ENCODE assay signal across 12 mouse cellular contexts in the genomic region with DNA sequence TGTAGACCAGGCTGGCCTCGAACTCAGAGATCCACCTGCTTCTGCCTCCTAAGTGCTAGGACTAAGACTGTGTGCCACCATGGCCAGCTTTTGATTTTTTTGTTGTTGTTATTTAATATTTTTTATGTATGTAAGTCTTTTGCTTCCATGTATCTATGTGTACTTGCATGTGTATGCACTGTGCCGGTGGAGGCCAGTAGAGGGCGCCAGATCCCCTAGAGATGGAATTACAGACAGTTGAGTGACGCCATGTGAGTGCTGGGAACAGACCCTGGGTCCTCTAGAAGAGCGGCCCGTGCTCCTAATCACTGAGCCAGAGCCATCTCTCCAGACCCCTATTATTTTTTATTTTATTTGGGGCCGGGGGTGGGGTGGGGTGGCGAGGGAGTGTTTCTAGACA. TPM values are rescaled to one million over a fixed set of nuclear protein-coding genes. Genes with fewer than 3 reads are reported as not detected.
DNase-seq lines count a peak whose midpoint lies in the region; ATAC-seq and TF ChIP-seq lines count a peak whose summit lies in the region.
"Had no signal": no experiment of that assay in that cellular context is flagged by ENCODE, and none has a peak within 500 bp of the region (broad histone marks: within the 10 kb centered on the region; RNA-seq: fewer than 3 reads in every experiment).

No protein-coding gene starts in this region.

- no peak overlapping the region for H3K4me2 ChIP-seq in kidney, postnatal 0 days (ENCODE audit: low read length)
- H3K4me2 ChIP-seq: kidney, embryonic 15.5 days had no signal

- TF ChIP-seq EP300 in MEL (IDR thresholded peaks at IDR 0.05; ENCODE audit: low read depth in 1 of 2, low read length in 2 of 2), result no peak

- TF ChIP-seq POLR2A in MEL (IDR thresholded peaks at IDR 0.05; ENCODE audit: control insufficient read depth in 1 of 2, insufficient read depth in 1 of 2, low read depth in 1 of 2, low read length in 2 of 2, poor library complexity in 1 of 2), result no peak

- H3K27me3 ChIP-seq in kidney, postnatal 0 days (ENCODE audit: insufficient read depth, low read length), result no peaks in the 10 kb centered on the region
- H3K27me3 ChIP-seq in MEL (ENCODE audit: control insufficient read depth in 1 of 2, insufficient read depth in 2 of 2, low read length in 2 of 2), result no peaks in the 10 kb centered on the region
- H3K27me3 ChIP-seq: kidney, embryonic 15.5 days had no signal

- 92% methylated on average over 8 of the region's 8 CpGs for WGBS in kidney, postnatal 0 days

- H3K9ac ChIP-seq in kidney, postnatal 0 days (ENCODE audit: low read depth, low read length), result no peak overlapping the region
- no peak overlapping the region for H3K9ac ChIP-seq in MEL (ENCODE audit: control insufficient read depth, low read depth, low read length, poor library complexity, severe bottlenecking)
- H3K9ac ChIP-seq: kidney, embryonic 15.5 days had no signal

- peaks cover 39% of the 10 kb centered on the region for H3K36me3 ChIP-seq in kidney, postnatal 0 days (ENCODE audit: insufficient read depth, low read length)
- peaks cover 0 to 2% of the 10 kb centered on the region in 2 experiments; a peak in 2 of 4 replicates for H3K36me3 ChIP-seq in MEL (ENCODE audit: control insufficient read depth in 1 of 2, insufficient read depth in 2 of 2, low read length in 2 of 2)

- H3K9me3 ChIP-seq in kidney, postnatal 0 days (replicated peaks; ENCODE audit: low read length), result no peaks in the 10 kb centered on the region
- no peaks in the 10 kb centered on the region for H3K9me3 ChIP-seq in MEL (replicated peaks; ENCODE audit: insufficient read depth, low read length)
- H3K9me3 ChIP-seq: kidney, embryonic 15.5 days had no signal

- no peak overlapping the region for H3K4me3 ChIP-seq in kidney, postnatal 0 days (replicated peaks; ENCODE audit: low read depth, low read length)
- H3K4me3 ChIP-seq in MEL (ENCODE audit: control insufficient read depth in 1 of 2, insufficient read depth in 1 of 2, low read depth in 2 of 2, low read length in 2 of 2), result no peak overlapping the region
- H3K4me3 ChIP-seq: kidney, embryonic 15.5 days had no signal

- H3K27ac ChIP-seq in kidney, postnatal 0 days, result no peak overlapping the region
- H3K27ac ChIP-seq in MEL (ENCODE audit: control insufficient read depth, low read depth, low read length), result no peak overlapping the region
- H3K27ac ChIP-seq: kidney, embryonic 15.5 days had no signal

- DNase-seq in kidney, postnatal 0 days (ENCODE audit: low spot score), result no peak
- no peak for DNase-seq in kidney, adult 18-20 months
- DNase-seq in A20 (ENCODE audit: low read depth, low spot score), result peak; percentile 31
- peak; percentile 66 for DNase-seq in MEL (ENCODE audit: low read depth, low spot score)
- peak; percentile 60 for DNase-seq in naive thymus-derived CD4-positive, alpha-beta T cell, adult 2 months (ENCODE audit: low read depth)
- DNase-seq in right cerebral cortex, adult 18-20 months, result no peak
- DNase-seq in adrenal gland, postnatal 36 days, result no peak
- DNase-seq: heart, postnatal 36 days; lung, adult 18-20 months; midbrain, embryonic 14.5 days had no signal

- peaks cover 9% of the 10 kb centered on the region for H3K4me1 ChIP-seq in kidney, postnatal 0 days (replicated peaks; ENCODE audit: insufficient read depth, low read length)
- H3K4me1 ChIP-seq in MEL (ENCODE audit: control insufficient read depth in 1 of 2, insufficient read depth in 2 of 2, low read length in 2 of 2), result peaks cover 0 to 7% of the 10 kb centered on the region in 2 experiments; a peak in 2 of 4 replicates

- peak; percentile 31 for TF ChIP-seq RAD21 in MEL (IDR thresholded peaks at IDR 0.05; ENCODE audit: low read depth, low read length)

- H3K79me2 ChIP-seq in MEL (ENCODE audit: control insufficient read depth, insufficient read depth, low read length, poor library complexity), result peaks cover 5% of the 10 kb centered on the region; the same call in 1 of the 2 replicates

- TF ChIP-seq CTCF in kidney, postnatal 0 days (IDR thresholded peaks at IDR 0.05; ENCODE audit: low read depth), result peak; percentile 49
- TF ChIP-seq CTCF in MEL (IDR thresholded peaks at IDR 0.05 in 2 of 3, conservative IDR thresholded peaks at IDR 0.05 in 1 of 3; ENCODE audit: control insufficient read depth in 1 of 3, insufficient read depth in 1 of 3, low read depth in 2 of 3, low read length in 3 of 3, poor library complexity in 1 of 3, severe bottlenecking in 1 of 3), result peak; percentile 54 to 72 (median 58)

- no peak for ATAC-seq in kidney, postnatal 0 days (replicated peaks; ENCODE audit: low FRiP score, low read depth)

TF ChIP-seq in MEL, 35 proteins besides CTCF, POLR2A, EP300 and RAD21:
- TF ChIP-seq ZC3H11A (IDR thresholded peaks at IDR 0.05; ENCODE audit: low read depth, low read length), result no peak
- TF ChIP-seq SMC3 (IDR thresholded peaks at IDR 0.05; ENCODE audit: low read depth, low read length), result peak; percentile 24
TF ChIP-seq in MEL: peak in this region for 1.

RNA-seq across cellular contexts. Expression of gene Homer3, which starts 4.1 kb away (rescaled TPM):
- polyA plus RNA-seq in kidney, postnatal 0 days (2015; fragmentation: Nextera tagmentation; extraction: Ambion mirVana), result 48.9 and 50.0 TPM in 2 replicates
- 8.2 and 12.2 TPM in 2 replicates for total RNA-seq in MEL (2012; rRNA removed)
- 10 to 100 TPM in 1 of 2 experiments, not detected in 1; 22.8 TPM for polyA plus RNA-seq in MEL (2012; ENCODE audit: insufficient read depth in 1 of 2, insufficient read length in 2 of 2, low read depth in 1 of 2, low replicate concordance in 2 of 2, missing spikeins in 1 of 2)
- 10 to 100 TPM; 16.7 to 20.9 TPM for total RNA-seq in adrenal gland, postnatal 36 days (2021)

RNA-seq across cellular contexts. Expression of gene Ddx49, which starts 15.6 kb away (rescaled TPM):
- 41.0 and 43.0 TPM in 2 replicates for polyA plus RNA-seq in kidney, postnatal 0 days (2015; fragmentation: Nextera tagmentation; extraction: Ambion mirVana)
- 94.1 and 102 TPM in 2 replicates for total RNA-seq in MEL (2012; rRNA removed)
- polyA plus RNA-seq in MEL (2012; ENCODE audit: insufficient read depth in 1 of 2, insufficient read length in 2 of 2, low read depth in 1 of 2, low replicate concordance in 2 of 2, missing spikeins in 1 of 2), result 100 to 1,000 TPM in 1 of 2 experiments, not detected in 1; 116 TPM
- total RNA-seq in adrenal gland, postnatal 36 days (2021), result 10 to 100 TPM; 69.9 to 72.0 TPM

RNA-seq across cellular contexts. Expression of gene Cope, which starts 15.6 kb away (rescaled TPM):
- 309 and 334 TPM in 2 replicates for polyA plus RNA-seq in kidney, postnatal 0 days (2015; fragmentation: Nextera tagmentation; extraction: Ambion mirVana)
- 132 and 134 TPM in 2 replicates for total RNA-seq in MEL (2012; rRNA removed)
- polyA plus RNA-seq in MEL (2012; ENCODE audit: insufficient read depth in 1 of 2, insufficient read length in 2 of 2, low read depth in 1 of 2, low replicate concordance in 2 of 2, missing spikeins in 1 of 2), result 100 to 1,000 TPM in 1 of 2 experiments, not detected in 1; 232 TPM
- total RNA-seq in adrenal gland, postnatal 36 days (2021), result 100 to 1,000 TPM; 194 to 215 TPM

RNA-seq across cellular contexts. Expression of gene Cers1, which starts 28.8 kb away (rescaled TPM):
- 1.9 and 2.1 TPM in 2 replicates for polyA plus RNA-seq in kidney, postnatal 0 days (2015; fragmentation: Nextera tagmentation; extraction: Ambion mirVana)
- 3.4 and 5.0 TPM in 2 replicates for total RNA-seq in MEL (2012; rRNA removed)
- 1 to 10 TPM in 1 of 2 experiments, not detected in 1; 7.7 TPM for polyA plus RNA-seq in MEL (2012; ENCODE audit: insufficient read depth in 1 of 2, insufficient read length in 2 of 2, low read depth in 1 of 2, low replicate concordance in 2 of 2, missing spikeins in 1 of 2)
- total RNA-seq in adrenal gland, postnatal 36 days (2021), result 1 to 10 TPM; 1.8 to 2.2 TPM
- total RNA-seq: neutrophil, adult 5-6 weeks had no signal

RNA-seq across cellular contexts. Expression of gene Gdf1, which starts 42.9 kb away (rescaled TPM):
- 3.8 and 4.0 TPM in 2 replicates for polyA plus RNA-seq in kidney, postnatal 0 days (2015; fragmentation: Nextera tagmentation; extraction: Ambion mirVana)
- 1.9 and 2.6 TPM in 2 replicates for total RNA-seq in MEL (2012; rRNA removed)
- 1 to 10 TPM in 1 of 2 experiments, not detected in 1; 1.9 TPM for polyA plus RNA-seq in MEL (2012; ENCODE audit: insufficient read depth in 1 of 2, insufficient read length in 2 of 2, low read depth in 1 of 2, low replicate concordance in 2 of 2, missing spikeins in 1 of 2)
- total RNA-seq in adrenal gland, postnatal 36 days (2021), result under 1 TPM in 1 of 2 experiments, not detected in 1; 0.30 TPM
- total RNA-seq: heart, postnatal 36 days; neutrophil, adult 5-6 weeks had no signal
- polyA plus RNA-seq: midbrain, embryonic 14.5 days had no signal

Comparison
In these comparisons a context has a peak if more than half of its experiments do, and no peak if none do; other contexts are left out.
1. DNase-seq: peak in A20 (single experiment), MEL (single experiment) and naive thymus-derived CD4-positive, alpha-beta T cell, adult 2 months (single experiment); none in kidney, postnatal 0 days (single experiment), kidney, adult 18-20 months (single experiment), right cerebral cortex, adult 18-20 months (single experiment) and adrenal gland, postnatal 36 days (0 of 2).